Mouse (Mus musculus): ENCODE measurements around the gene Polr1d. TPM values are rescaled to one million over a fixed set of nuclear protein-coding genes. Genes with fewer than 3 reads are reported as not detected.

The Polr1d gene
- total RNA-seq, 2 experiments from 2014 or later, result 83.4 to 85.4 TPM

- no peak for DNase-seq (ENCODE audit: low spot score)
These were observed 57.7 kb downstream of the Polr1d start for GRCm38 (mm10) chr5:147134341-147135088.

- no peak for DNase-seq (ENCODE audit: low spot score)
These were observed 58.2 kb downstream of the Polr1d start for GRCm38 (mm10) chr5:147135089-147135446.

GRCm38 (mm10) chr5:147135994-147136393 is 59.1 kb downstream of the Polr1d start:
- DNase-seq (ENCODE audit: low spot score), result no peak

GRCm38 (mm10) chr5:147147340-147147739 is 70.5 kb downstream of the Polr1d start:
- DNase-seq (ENCODE audit: low spot score), result no peak

GRCm38 (mm10) chr5:147154806-147155371 is 78.0 kb downstream of the Polr1d start:
- DNase-seq (ENCODE audit: low spot score), result no peak

- no peak for DNase-seq (ENCODE audit: low spot score)
These were observed 78.7 kb downstream of the Polr1d start for GRCm38 (mm10) chr5:147155449-147156133.

GRCm38 (mm10) chr5:147156376-147156775 is 79.5 kb downstream of the Polr1d start:
- no peak for DNase-seq (ENCODE audit: low spot score)

- DNase-seq (ENCODE audit: low spot score), result no peak
These were observed 80.6 kb downstream of the Polr1d start for GRCm38 (mm10) chr5:147157441-147157840.

GRCm38 (mm10) chr5:147159320-147159719 is 82.5 kb downstream of the Polr1d start:
- DNase-seq (ENCODE audit: low spot score), result no peak

GRCm38 (mm10) chr5:147159792-147160191 is 82.9 kb downstream of the Polr1d start:
- DNase-seq (ENCODE audit: low spot score), result no peak

Other genes with a start within 250 kb of the Polr1d start
- gene Rpl21, start 244.2 kb upstream of the Polr1d start, total RNA-seq (2021), result 100 to 1,000 TPM; 133 to 155 TPM
- 1 to 10 TPM; 1.7 to 1.8 TPM for gene Rasl11a, start 232.0 kb upstream of the Polr1d start, total RNA-seq (2021)
- 10 to 100 TPM; 26.4 to 27.9 TPM for gene Gtf3a, start 128.4 kb upstream of the Polr1d start, total RNA-seq (2021)
- 10 to 100 TPM; 22.1 to 24.3 TPM for gene Mtif3, start 113.2 kb upstream of the Polr1d start, total RNA-seq (2021)
- 1 to 10 TPM; 2.2 to 2.5 TPM for gene Lnx2, start 464 bp upstream of the Polr1d start, total RNA-seq (2021)
- not detected for gene Gsx1, start 111.6 kb downstream of the Polr1d start, total RNA-seq (2021)
- gene Pdx1, start 192.9 kb downstream of the Polr1d start, total RNA-seq (2021), result not detected
- gene Cdx2, start 230.2 kb downstream of the Polr1d start, total RNA-seq (2021), result not detected
- not detected for gene Urad, start 245.4 kb downstream of the Polr1d start, total RNA-seq (2021)